Mouse (Mus musculus): ENCODE measurements around the gene Cldn17.

DNA sequence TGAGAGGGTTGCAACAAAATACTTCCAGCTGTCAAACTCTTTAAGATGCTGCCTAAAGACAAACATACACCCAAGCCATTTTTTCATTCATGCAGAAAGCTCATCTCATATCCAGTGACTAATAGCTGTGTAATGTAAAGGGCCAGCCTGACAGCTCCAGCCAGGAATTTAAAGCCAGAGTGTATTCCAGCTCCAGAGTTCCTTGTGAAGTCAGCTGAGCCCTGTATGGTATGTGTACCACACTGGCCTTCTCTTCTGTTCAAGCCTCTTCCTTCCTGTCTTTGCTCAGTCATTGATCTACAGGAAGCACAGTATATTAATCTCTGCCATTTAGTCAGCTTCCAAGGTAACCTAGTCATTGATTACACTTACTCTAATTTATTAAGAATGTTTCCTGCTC is 4.6 kb upstream of the Cldn17 start:
- no peak for TF ChIP-seq POLR2A (IDR thresholded peaks at IDR 0.05; ENCODE audit: borderline replicate concordance, low read depth, low read length)
- TF ChIP-seq CTCF (IDR thresholded peaks at IDR 0.05; ENCODE audit: low read depth, low read length) = no peak

All from bone marrow macrophage, adult 2 months (primary cell).